Mouse (Mus musculus): ENCODE data around the gene Hsdl2. TPM values are rescaled to one million over a fixed set of nuclear protein-coding genes. Genes with fewer than 3 reads are reported as not detected.
"Not testable (repeated sequence)": the region's sequence is repeated elsewhere in the genome, so short reads cannot be mapped to it uniquely, and the experiment has no call there.

Hsdl2 gene
- polyA plus RNA-seq, 1 experiment from 2014 or later: 44.1 TPM

DNA sequence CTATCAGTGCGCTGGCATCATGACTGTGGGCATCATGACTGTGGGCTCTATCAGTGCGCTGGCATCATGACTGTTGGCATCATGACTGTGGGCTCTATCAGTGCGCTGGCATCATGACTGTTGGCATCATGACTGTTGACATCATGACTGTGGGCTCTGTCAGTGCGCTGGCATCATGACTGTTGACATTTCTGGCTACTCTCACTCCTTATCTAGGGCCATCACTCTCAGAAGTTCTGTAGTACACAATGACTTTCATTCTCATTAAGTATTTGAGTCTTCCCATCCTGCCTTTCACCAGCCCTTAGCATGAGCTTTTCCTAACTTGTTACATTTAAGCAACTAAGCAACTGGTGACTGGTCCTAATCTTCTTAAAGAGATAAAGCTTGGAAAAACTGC is 24.0 kb upstream of the Hsdl2 start:
- not testable (repeated sequence) for H3K9me3 ChIP-seq (ENCODE audit: control insufficient read depth, low read length); ATAC-seq (ENCODE audit: insufficient read depth, low FRiP score, low TSS enrichment); H3K27me3 ChIP-seq (ENCODE audit: control insufficient read depth, insufficient read depth, low read length); DNase-seq (ENCODE audit: low spot score); H3K36me3 ChIP-seq (ENCODE audit: control insufficient read depth, insufficient read depth, low read length); H3K4me3 ChIP-seq (ENCODE audit: low read depth, low read length); H3K27ac ChIP-seq (ENCODE audit: low read depth, low read length); H3K9ac ChIP-seq (ENCODE audit: low read length); H3K4me1 ChIP-seq (ENCODE audit: control insufficient read depth, insufficient read depth, low read length); H3K4me2 ChIP-seq (ENCODE audit: low read depth)
- 94% methylated on average over 4 of the region's 4 CpGs for WGBS

DNA sequence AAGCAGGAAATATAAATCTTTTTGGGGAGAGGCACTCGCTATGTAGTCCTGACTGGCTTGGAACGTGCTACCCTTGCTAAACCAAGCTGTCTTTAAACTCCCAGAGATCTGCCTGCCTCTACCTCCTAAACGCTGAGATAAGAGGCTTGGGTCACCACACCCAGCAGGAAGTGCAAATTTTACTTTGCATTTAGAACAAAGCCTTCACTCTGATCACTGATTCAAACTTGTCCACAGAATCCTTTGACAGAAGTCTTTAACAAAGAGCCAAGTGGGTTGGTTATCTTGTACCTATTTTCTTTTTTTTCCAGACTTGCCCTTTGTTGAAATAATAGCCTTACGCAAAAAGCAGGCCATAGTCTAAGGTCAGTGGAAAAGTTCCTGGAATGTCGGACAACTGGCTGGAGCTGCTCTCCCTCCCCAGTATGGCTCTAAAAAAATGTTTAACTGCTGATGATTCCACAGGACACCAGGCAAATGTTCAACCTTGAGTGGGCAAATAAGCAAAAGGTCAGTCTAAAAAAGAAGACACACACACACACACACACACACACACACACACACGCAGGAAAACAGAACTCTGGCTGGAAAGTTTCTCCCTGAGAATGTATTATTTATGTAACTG is 23.2 kb upstream of the Hsdl2 start:
- WGBS: 69% methylated on average over 6 of the region's 6 CpGs
- H3K27ac ChIP-seq (ENCODE audit: low read depth, low read length): no peak overlapping the region
- ATAC-seq (ENCODE audit: insufficient read depth, low FRiP score, low TSS enrichment) (no peak), DNase-seq (ENCODE audit: low spot score) (no peak)
- H3K9me3 ChIP-seq (ENCODE audit: control insufficient read depth, low read length): no peaks in the 10 kb centered on the region
- no peaks in the 10 kb centered on the region for H3K36me3 ChIP-seq (ENCODE audit: control insufficient read depth, insufficient read depth, low read length)
- no peak overlapping the region for H3K4me3 ChIP-seq (ENCODE audit: low read depth, low read length)
- H3K9ac ChIP-seq (ENCODE audit: low read length): no peak overlapping the region
- no peak overlapping the region for H3K4me2 ChIP-seq (ENCODE audit: low read depth)
- H3K4me1 ChIP-seq (ENCODE audit: control insufficient read depth, insufficient read depth, low read length): no peaks in the 10 kb centered on the region
- H3K27me3 ChIP-seq (ENCODE audit: control insufficient read depth, insufficient read depth, low read length): no peaks in the 10 kb centered on the region

DNA sequence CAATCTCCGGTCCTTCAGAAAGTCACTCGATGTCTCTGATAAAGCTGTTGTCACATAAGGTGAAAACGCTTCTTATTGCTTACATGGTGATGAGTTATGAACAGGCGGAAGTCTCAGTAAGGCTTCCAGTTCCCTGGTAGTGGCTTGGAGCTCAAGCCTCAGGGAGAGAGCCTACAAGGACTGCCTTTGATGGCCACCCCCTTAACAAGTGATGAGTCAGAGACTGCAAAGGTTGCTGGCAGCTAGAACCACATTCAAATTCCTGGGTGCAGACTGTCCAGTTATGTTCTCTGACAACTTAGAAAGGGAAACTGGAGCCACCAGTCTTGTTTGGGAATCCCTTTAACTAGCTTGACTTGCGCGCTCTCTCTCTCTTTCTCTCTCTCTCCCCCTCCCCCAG is 21.2 kb upstream of the Hsdl2 start:
- ATAC-seq (ENCODE audit: insufficient read depth, low FRiP score, low TSS enrichment): no peak
- Histone ChIP-seq H3K27me3 (ENCODE audit: control insufficient read depth, insufficient read depth, low read length) (no peaks in the 10 kb centered on the region), H3K9ac (ENCODE audit: low read length) (no peak overlapping the region), H3K4me2 (ENCODE audit: low read depth) (no peak overlapping the region), H3K4me1 (ENCODE audit: control insufficient read depth, insufficient read depth, low read length) (no peaks in the 10 kb centered on the region), H3K4me3 (ENCODE audit: low read depth, low read length) (no peak overlapping the region), H3K9me3 (ENCODE audit: control insufficient read depth, low read length) (no peaks in the 10 kb centered on the region), H3K27ac (ENCODE audit: low read depth, low read length) (no peak overlapping the region), H3K36me3 (ENCODE audit: control insufficient read depth, insufficient read depth, low read length) (no peaks in the 10 kb centered on the region)
- DNase-seq (ENCODE audit: low spot score): no peak
- WGBS: 95% methylated on average over 6 of the region's 6 CpGs

DNA sequence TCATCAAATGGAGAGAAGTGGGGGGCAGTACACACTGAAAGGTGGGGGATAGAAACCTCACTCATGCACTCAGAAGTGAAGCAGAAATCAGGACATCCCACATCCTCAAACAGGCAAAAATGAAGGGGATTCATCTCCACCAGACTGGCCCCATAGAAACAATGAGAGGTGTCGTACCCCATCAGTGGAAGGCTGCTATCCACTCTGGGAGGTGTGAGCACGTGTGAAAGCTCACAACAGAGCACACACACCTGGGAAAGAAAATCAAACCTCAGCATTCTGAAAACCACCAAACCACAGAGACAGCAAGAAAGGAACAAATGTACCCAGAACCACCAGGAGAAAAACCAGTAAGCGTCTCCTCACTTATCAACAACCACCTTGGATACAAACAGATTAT is 17.2 kb upstream of the Hsdl2 start:
- Histone ChIP-seq H3K9ac (ENCODE audit: low read length) (no peak overlapping the region), H3K27ac (ENCODE audit: low read depth, low read length) (no peak overlapping the region)
- 78% methylated on average over 3 of the region's 3 CpGs for WGBS

DNA sequence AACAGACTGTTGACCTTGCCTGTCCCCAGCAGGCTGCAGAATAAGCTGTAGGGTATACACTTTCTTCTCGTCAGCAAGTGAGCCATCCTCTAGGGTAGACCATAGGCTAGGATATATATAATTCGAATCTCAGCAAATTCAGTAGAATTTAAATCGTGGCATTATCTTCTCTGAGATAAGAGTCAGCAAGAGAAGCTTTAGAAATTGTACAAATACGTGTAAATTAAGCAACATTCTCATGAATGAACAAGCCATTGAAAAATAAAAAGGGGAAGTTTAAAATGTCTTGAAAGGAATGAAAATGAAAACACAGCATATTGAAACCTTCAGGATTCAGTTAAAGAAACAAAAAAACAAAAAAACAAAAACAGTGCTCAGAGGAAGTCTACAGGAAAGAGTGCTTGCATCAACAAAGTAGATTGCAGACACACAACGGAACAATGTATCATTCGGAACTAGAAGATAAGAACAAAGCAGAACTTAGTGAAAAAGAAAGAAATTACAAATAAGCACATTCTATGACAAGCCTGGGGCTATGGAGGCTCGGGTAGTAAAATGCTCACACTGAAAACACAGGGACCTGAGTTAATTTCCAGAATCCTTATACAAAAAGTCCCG is 15.7 kb upstream of the Hsdl2 start:
- Histone ChIP-seq H3K36me3 (ENCODE audit: control insufficient read depth, insufficient read depth, low read length) (no peaks in the 10 kb centered on the region), H3K27me3 (ENCODE audit: control insufficient read depth, insufficient read depth, low read length) (no peaks in the 10 kb centered on the region), H3K9ac (ENCODE audit: low read length) (no peak overlapping the region), H3K9me3 (ENCODE audit: control insufficient read depth, low read length) (no peaks in the 10 kb centered on the region), H3K4me3 (ENCODE audit: low read depth, low read length) (no peak overlapping the region), H3K4me2 (ENCODE audit: low read depth) (no peak overlapping the region), H3K4me1 (ENCODE audit: control insufficient read depth, insufficient read depth, low read length) (no peaks in the 10 kb centered on the region), H3K27ac (ENCODE audit: low read depth, low read length) (no peak overlapping the region)
- ATAC-seq (ENCODE audit: insufficient read depth, low FRiP score, low TSS enrichment) (no peak), DNase-seq (ENCODE audit: low spot score) (no peak)
- 82% methylated on average over 8 of the region's 8 CpGs for WGBS

More for the DNA sequence above, 17.2 kb upstream of the Hsdl2 start:
- no peak for DNase-seq (ENCODE audit: low spot score)
- Histone ChIP-seq H3K9me3 (ENCODE audit: control insufficient read depth, low read length) (no peaks in the 10 kb centered on the region), H3K36me3 (ENCODE audit: control insufficient read depth, insufficient read depth, low read length) (no peaks in the 10 kb centered on the region), H3K27me3 (ENCODE audit: control insufficient read depth, insufficient read depth, low read length) (no peaks in the 10 kb centered on the region), H3K4me2 (ENCODE audit: low read depth) (no peak overlapping the region), H3K4me3 (ENCODE audit: low read depth, low read length) (no peak overlapping the region), H3K4me1 (ENCODE audit: control insufficient read depth, insufficient read depth, low read length) (no peaks in the 10 kb centered on the region)
- ATAC-seq (ENCODE audit: insufficient read depth, low FRiP score, low TSS enrichment): no peak

DNA sequence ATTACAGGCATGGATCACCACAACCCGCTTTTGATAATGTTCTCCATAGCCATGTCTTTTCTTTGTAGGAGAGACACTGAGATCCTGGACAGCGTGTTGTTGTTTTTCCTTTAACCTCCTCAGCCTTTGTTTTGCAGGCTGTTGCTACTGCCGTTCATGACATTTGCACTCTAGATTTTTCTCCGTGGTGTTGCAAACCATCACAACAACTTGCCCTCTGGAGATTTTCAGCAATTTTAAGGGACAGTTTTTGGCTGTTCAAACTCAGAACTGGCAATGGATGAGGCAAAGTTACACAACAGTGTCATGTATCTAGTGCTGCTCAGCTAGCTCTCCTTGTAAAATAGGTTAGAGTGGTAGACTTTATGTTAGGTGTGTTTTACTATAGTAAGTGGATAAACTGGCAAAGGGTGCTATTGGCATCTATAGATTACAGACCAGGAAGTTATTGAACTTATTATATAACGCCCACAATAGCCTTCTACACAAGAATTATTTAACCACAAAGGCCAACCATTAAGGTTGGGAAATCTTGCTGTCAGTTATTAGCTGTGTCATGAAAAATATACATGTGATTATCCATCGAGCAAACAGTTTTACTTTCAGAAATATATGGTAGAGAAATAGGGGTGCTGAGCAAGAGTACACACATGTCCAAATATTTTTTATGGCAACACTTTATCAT is 13.6 kb upstream of the Hsdl2 start:
- Histone ChIP-seq H3K4me3 (ENCODE audit: low read depth, low read length) (no peak overlapping the region), H3K27ac (ENCODE audit: low read depth, low read length) (no peak overlapping the region), H3K4me2 (ENCODE audit: low read depth) (no peak overlapping the region), H3K36me3 (ENCODE audit: control insufficient read depth, insufficient read depth, low read length) (no peaks in the 10 kb centered on the region), H3K4me1 (ENCODE audit: control insufficient read depth, insufficient read depth, low read length) (no peaks in the 10 kb centered on the region), H3K9me3 (ENCODE audit: control insufficient read depth, low read length) (no peaks in the 10 kb centered on the region), H3K9ac (ENCODE audit: low read length) (no peak overlapping the region), H3K27me3 (ENCODE audit: control insufficient read depth, insufficient read depth, low read length) (no peaks in the 10 kb centered on the region)
- WGBS: 85% methylated on average over 6 of the region's 6 CpGs
- ATAC-seq (ENCODE audit: insufficient read depth, low FRiP score, low TSS enrichment): no peak
- no peak for DNase-seq (ENCODE audit: low spot score)

DNA sequence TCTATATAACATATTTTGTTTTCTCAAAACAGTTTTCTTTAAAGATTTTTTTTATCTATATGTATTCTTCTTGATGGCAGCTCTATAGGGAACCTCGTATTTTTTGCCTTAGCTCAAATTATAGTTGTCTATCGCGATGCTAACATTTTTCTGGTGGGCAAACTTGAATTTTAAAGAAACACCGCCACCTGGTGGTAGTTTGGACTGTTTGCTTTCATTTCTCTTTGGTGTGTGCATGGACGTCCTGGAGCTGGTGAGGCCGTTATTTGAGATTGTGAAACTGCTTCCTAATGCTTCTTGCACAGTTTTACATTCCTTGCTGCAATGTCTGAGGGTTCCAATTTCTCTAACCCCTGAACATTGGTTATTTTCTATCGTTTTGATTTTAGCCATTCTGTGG is 11.8 kb upstream of the Hsdl2 start:
- no peak overlapping the region for H3K27ac ChIP-seq (ENCODE audit: low read depth, low read length)
- no peaks in the 10 kb centered on the region for H3K9me3 ChIP-seq (ENCODE audit: control insufficient read depth, low read length)
- DNase-seq (ENCODE audit: low spot score) (peak; percentile 68), ATAC-seq (ENCODE audit: insufficient read depth, low FRiP score, low TSS enrichment) (peak; percentile 55; the same call in 1 of the 2 replicates)
- H3K4me1 ChIP-seq (ENCODE audit: control insufficient read depth, insufficient read depth, low read length): no peaks in the 10 kb centered on the region
- H3K36me3 ChIP-seq (ENCODE audit: control insufficient read depth, insufficient read depth, low read length): no peaks in the 10 kb centered on the region
- no peak overlapping the region for H3K9ac ChIP-seq (ENCODE audit: low read length)
- no peaks in the 10 kb centered on the region for H3K27me3 ChIP-seq (ENCODE audit: control insufficient read depth, insufficient read depth, low read length)
- H3K4me3 ChIP-seq (ENCODE audit: low read depth, low read length): no peak overlapping the region
- no peak overlapping the region for H3K4me2 ChIP-seq (ENCODE audit: low read depth)
- WGBS: 7% methylated on average over 7 of the region's 7 CpGs

DNA sequence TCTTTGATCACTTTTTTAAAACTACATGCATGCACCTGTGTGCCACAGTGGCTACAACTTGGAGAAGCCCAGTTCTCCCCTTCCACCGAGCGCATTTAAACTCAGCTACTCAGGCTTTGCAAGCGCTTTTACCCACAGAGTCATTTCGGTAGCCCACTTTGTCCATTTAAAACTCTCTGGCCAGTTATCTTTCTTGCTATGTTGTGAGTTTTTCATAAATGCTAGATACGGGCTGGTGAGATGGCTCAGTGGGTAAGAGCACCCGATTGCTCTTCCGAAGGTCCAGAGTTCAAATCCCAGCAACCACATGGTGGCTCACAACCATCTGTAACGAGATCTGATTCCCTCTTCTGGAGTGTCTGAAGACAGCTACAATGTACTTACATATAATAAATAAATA is 10.8 kb upstream of the Hsdl2 start:
- H3K9ac ChIP-seq (ENCODE audit: low read length); ATAC-seq (ENCODE audit: insufficient read depth, low FRiP score, low TSS enrichment); H3K27me3 ChIP-seq (ENCODE audit: control insufficient read depth, insufficient read depth, low read length); H3K4me1 ChIP-seq (ENCODE audit: control insufficient read depth, insufficient read depth, low read length); H3K4me3 ChIP-seq (ENCODE audit: low read depth, low read length); DNase-seq (ENCODE audit: low spot score); H3K36me3 ChIP-seq (ENCODE audit: control insufficient read depth, insufficient read depth, low read length); H3K27ac ChIP-seq (ENCODE audit: low read depth, low read length); H3K9me3 ChIP-seq (ENCODE audit: control insufficient read depth, low read length); H3K4me2 ChIP-seq (ENCODE audit: low read depth): not testable (repeated sequence)
- 89% methylated on average over 8 of the region's 8 CpGs for WGBS

Data from neural tube, embryonic 11.5 days (tissue).